Mouse (Mus musculus): Measurements from ENCODE around the gene Cecr2.

- TF ChIP-seq CTCF (IDR thresholded peaks at IDR 0.05) (no peak), EP300 (IDR thresholded peaks at IDR 0.05) (no peak)
Measured at GRCm38 (mm10) chr6:120807738-120808081, 141.5 kb downstream of the Cecr2 start.

Data from lung, postnatal 0 days (tissue).